Mouse (Mus musculus) spleen, postnatal 4 days (tissue): ENCODE results near the gene Cngb1.

Experiments
- DNase-seq, 2 experiments: peaks; one replicate each; pipeline ENCODE4 v3.0.0; 2022; ENCODE audit warnings: low spot score in 2 of 2

The Cngb1 gene

GRCm38 (mm10) chr8:95195728-95196127 is 110.7 kb downstream of the Cngb1 start:
- no peak for DNase-seq

GRCm38 (mm10) chr8:95191497-95192175 is 114.7 kb downstream of the Cngb1 start:
- no peak for DNase-seq
